Comparison of ENCODE assay signal across 22 mouse cellular contexts in genomic region chr2:44957329-44957797, GRCm38 (mm10). TPM values are rescaled to one million over a fixed set of nuclear protein-coding genes. Genes with fewer than 3 reads are reported as not detected.
DNase-seq lines count a peak whose midpoint lies in the region; ATAC-seq and TF ChIP-seq lines count a peak whose summit lies in the region.
"Had no signal": no experiment of that assay in that cellular context is flagged by ENCODE, and none has a peak within 500 bp of the region (broad histone marks: within the 10 kb centered on the region; RNA-seq: fewer than 3 reads in every experiment).

No protein-coding gene starts in this region.

- 67% methylated on average over 1 of the region's 1 CpGs for WGBS in liver, embryonic 12.5 days (ENCODE audit: insufficient replicate concordance)
- WGBS in hindbrain, embryonic 11.5 days, result 94% methylated on average over 1 of the region's 1 CpGs

- no peaks in the 10 kb centered on the region for H3K27me3 ChIP-seq in liver, embryonic 12.5 days (replicated peaks)
- no peaks in the 10 kb centered on the region for H3K27me3 ChIP-seq in hindbrain, embryonic 11.5 days (ENCODE audit: control insufficient read depth, insufficient read depth, low read length)
- H3K27me3 ChIP-seq: embryonic facial prominence, embryonic 12.5 days; forebrain, embryonic 13.5 days; kidney, embryonic 15.5 days had no signal

- no peak overlapping the region for H3K9ac ChIP-seq in liver, embryonic 12.5 days
- H3K9ac ChIP-seq in hindbrain, embryonic 11.5 days (ENCODE audit: low read depth, low read length), result no peak overlapping the region
- H3K9ac ChIP-seq: embryonic facial prominence, embryonic 12.5 days; forebrain, embryonic 13.5 days; kidney, embryonic 15.5 days had no signal

- H3K9me3 ChIP-seq in liver, embryonic 12.5 days (replicated peaks), result no peaks in the 10 kb centered on the region
- H3K9me3 ChIP-seq in hindbrain, embryonic 11.5 days (ENCODE audit: control insufficient read depth, low read length), result no peaks in the 10 kb centered on the region
- H3K9me3 ChIP-seq: embryonic facial prominence, embryonic 12.5 days; forebrain, embryonic 13.5 days; heart, embryonic 10.5 days; kidney, embryonic 15.5 days; midbrain, embryonic 10.5 days had no signal

- peak; percentile 36; the same call in 1 of the 2 replicates for ATAC-seq in liver, embryonic 12.5 days
- ATAC-seq in hindbrain, embryonic 11.5 days (ENCODE audit: low FRiP score), result no peak
- ATAC-seq in inflammation-experienced regulatory T-cells, adult 6 months, result no peak
- ATAC-seq: forebrain, embryonic 13.5 days; hindbrain, postnatal 0 days; intestine, postnatal 0 days; lung, postnatal 0 days had no signal

- DNase-seq in gastrocnemius, adult 2 months, result no peak
- DNase-seq in gastrocnemius, postnatal 10 days, result no peak
- peak; percentile 23 to 27 for DNase-seq in B cell, adult 2 months
- DNase-seq in natural killer cell, adult 2 months (ENCODE audit: low spot score in 2 of 2), result peak; percentile 17 to 32
- DNase-seq in hindbrain, embryonic 11.5 days (ENCODE audit: low spot score), result no peak
- no peak for DNase-seq in testis, postnatal 10 days (ENCODE audit: low spot score)
- DNase-seq: adrenal gland, postnatal 14 days; cerebellum, adult 2 months; cerebellum, postnatal 25 days; layer of hippocampus, adult 9-11 months; left cerebral cortex, postnatal 4 days had no signal

- H3K36me3 ChIP-seq in liver, embryonic 12.5 days, result no peaks in the 10 kb centered on the region
- H3K36me3 ChIP-seq in hindbrain, embryonic 11.5 days (ENCODE audit: control insufficient read depth, insufficient read depth, low read length), result no peaks in the 10 kb centered on the region
- H3K36me3 ChIP-seq: embryonic facial prominence, embryonic 12.5 days; heart, embryonic 10.5 days; kidney, embryonic 15.5 days; midbrain, embryonic 10.5 days had no signal

- peak overlapping the region; percentile 64; the same call in 1 of the 2 replicates for H3K27ac ChIP-seq in gastrocnemius, adult 2 months
- H3K27ac ChIP-seq in liver, embryonic 12.5 days, result no peak overlapping the region
- H3K27ac ChIP-seq in hindbrain, embryonic 11.5 days (ENCODE audit: low read depth, low read length), result no peak overlapping the region
- H3K27ac ChIP-seq: embryonic facial prominence, embryonic 12.5 days; forebrain, embryonic 13.5 days; heart, embryonic 10.5 days; hindbrain, postnatal 0 days; kidney, embryonic 15.5 days; macrophage; midbrain, embryonic 10.5 days had no signal

- intact Hi-C loops in gastrocnemius, adult 2 months (cut with DNase I), result no loop called here

- H3K4me2 ChIP-seq in liver, embryonic 12.5 days, result no peak overlapping the region
- H3K4me2 ChIP-seq in hindbrain, embryonic 11.5 days (replicated peaks; ENCODE audit: low read depth, low read length), result no peak overlapping the region
- H3K4me2 ChIP-seq: embryonic facial prominence, embryonic 12.5 days; forebrain, embryonic 13.5 days; kidney, embryonic 15.5 days had no signal

- no peak for TF ChIP-seq CTCF in gastrocnemius, adult 2 months (IDR thresholded peaks at IDR 0.05)

- peaks cover 41% of the 10 kb centered on the region for H3K4me1 ChIP-seq in liver, embryonic 12.5 days
- H3K4me1 ChIP-seq in hindbrain, embryonic 11.5 days (replicated peaks; ENCODE audit: control insufficient read depth, insufficient read depth, low read length), result no peaks in the 10 kb centered on the region
- H3K4me1 ChIP-seq: forebrain, embryonic 13.5 days had no signal

- H3K4me3 ChIP-seq in gastrocnemius, adult 2 months, result no peak overlapping the region
- no peak overlapping the region for H3K4me3 ChIP-seq in liver, embryonic 12.5 days
- no peak overlapping the region for H3K4me3 ChIP-seq in hindbrain, embryonic 11.5 days (ENCODE audit: low read depth, low read length)
- H3K4me3 ChIP-seq: embryonic facial prominence, embryonic 12.5 days; forebrain, embryonic 13.5 days; heart, embryonic 10.5 days; kidney, embryonic 15.5 days; midbrain, embryonic 10.5 days had no signal

RNA-seq across cellular contexts. Expression of gene Gtdc1, which starts 29.9 kb away (rescaled TPM):
- 10 to 100 TPM; 27.8 to 29.1 TPM for total RNA-seq in gastrocnemius, adult 2 months (2021)
- total RNA-seq in gastrocnemius, postnatal 10 days (2021), result 10 to 100 TPM; 26.6 to 31.6 TPM
- polyA plus RNA-seq in liver, embryonic 12.5 days (2016; fragmentation: Nextera tagmentation; extraction: Ambion mirVana), result 5.6 and 6.3 TPM in 2 replicates
- polyA plus RNA-seq in hindbrain, embryonic 11.5 days (2014; fragmentation: Nextera tagmentation; extraction: Ambion mirVana), result 16.6 and 17.3 TPM in 2 replicates
- 10 to 100 TPM; 14.3 to 31.2 (median 21.5) TPM for polyA plus RNA-seq in inflammation-experienced regulatory T-cells, adult 6 months (2017; shearing (Covaris generic))

Comparison
In these comparisons a context has a peak if more than half of its experiments do, and no peak if none do; other contexts are left out.
1. DNase-seq: peak in B cell, adult 2 months (2 of 2) and natural killer cell, adult 2 months (2 of 2); none in gastrocnemius, adult 2 months (single experiment), gastrocnemius, postnatal 10 days (single experiment), hindbrain, embryonic 11.5 days (single experiment) and testis, postnatal 10 days (single experiment).